Mouse (Mus musculus) lung, postnatal 10 days (tissue): ENCODE measurements around the gene Elp4.

ENCODE experiments used
- DNase-seq: peaks from one replicate; pipeline ENCODE4 v3.0.0; 2021

Gene Elp4

GRCm38 (mm10) chr2:105680999-105681710 lies 223.2 kb downstream of the Elp4 start:
- no peak for DNase-seq

DNA sequence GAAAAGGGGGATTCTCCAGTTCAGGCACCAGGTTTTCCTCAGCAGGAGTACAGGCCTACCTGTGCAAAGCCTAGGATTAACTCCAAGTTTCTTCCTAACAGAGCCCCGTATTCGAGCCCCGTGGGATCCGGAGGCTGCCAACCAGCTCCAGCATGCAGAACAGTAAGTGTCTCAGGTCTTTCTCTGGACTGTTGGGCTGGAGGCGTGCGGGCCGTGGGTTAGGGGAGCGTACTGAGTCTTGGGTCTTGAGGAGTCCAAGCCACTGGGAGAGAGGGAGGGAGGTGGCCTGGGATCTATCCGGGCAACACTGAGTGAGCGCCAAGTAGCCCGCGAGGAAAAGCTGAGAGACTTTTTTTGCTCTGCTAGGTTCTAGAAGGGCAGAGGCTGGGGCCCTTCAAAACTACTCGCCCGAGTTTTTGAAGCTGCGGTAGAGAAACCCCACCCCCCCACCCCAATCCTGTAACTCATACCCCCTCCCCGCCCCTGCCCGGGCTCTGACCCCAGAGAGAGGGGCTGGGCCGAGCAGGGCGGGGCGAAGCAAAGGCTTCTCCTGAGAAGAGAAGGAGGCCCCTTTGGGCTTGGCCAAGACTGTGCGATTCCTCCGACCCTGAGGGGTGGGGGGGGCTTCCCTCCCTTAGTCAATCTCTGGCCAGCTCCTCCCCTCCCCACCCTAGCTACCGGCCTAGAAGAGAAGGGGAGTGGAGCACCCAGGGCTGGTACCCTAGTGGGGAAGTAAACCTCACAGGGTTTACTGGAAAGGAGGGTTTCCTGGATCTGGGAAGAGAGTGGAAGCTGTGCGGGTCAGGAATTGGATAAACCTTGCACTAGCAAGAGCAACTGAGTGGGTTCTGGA lies 224.0 kb downstream of the Elp4 start:
- no peak for DNase-seq

GRCm38 (mm10) chr2:105679331-105679730 lies 225.0 kb downstream of the Elp4 start:
- no peak for DNase-seq

GRCm38 (mm10) chr2:105678880-105679321 lies 225.5 kb downstream of the Elp4 start:
- no peak for DNase-seq

DNA sequence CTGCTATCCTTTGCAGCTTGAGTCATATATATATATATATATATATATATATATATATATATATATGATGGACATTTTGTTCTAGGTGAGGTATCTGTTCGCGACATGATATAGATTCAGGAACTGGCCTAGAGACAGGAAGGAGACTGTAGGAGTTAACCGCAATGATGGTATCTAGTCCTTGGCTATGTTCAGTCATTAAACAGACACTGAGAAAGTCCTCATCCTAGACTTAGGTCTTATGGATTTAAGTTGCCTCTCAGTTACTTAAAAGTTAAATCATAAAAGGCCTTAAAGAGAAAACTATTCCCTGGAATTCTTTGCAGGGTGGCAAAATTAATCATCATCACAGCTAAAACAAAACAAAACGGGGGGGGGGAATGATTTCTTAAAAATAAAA lies 226.1 kb downstream of the Elp4 start:
- DNase-seq = no peak

GRCm38 (mm10) chr2:105677434-105678105 lies 226.8 kb downstream of the Elp4 start:
- no peak for DNase-seq

DNA sequence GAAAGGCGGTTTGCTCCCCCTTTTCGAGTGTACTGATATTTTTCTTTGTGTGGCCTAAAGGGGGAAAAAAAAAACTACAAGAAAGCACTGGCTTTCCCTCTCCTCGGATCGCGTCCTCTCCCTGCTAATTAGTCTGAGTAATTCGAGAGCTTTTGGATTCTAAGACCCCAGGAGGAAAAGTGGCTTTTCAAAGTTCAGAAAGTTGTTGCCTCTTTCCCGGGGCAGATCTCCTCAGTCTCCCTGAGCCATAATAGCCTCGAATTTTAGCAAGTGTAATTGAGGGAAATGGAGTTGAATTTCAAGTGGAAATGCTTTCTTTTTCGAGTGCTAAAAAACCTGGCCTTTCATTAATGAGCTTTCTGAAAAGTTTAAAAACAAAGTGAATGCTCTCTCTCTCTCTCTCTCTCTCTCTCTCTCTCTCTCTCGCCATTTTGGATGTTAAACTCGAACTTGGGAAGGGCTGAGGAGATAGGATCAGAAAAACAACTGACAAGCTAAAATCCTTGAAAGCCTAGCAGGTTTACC lies 227.4 kb downstream of the Elp4 start:
- DNase-seq = no peak

DNA sequence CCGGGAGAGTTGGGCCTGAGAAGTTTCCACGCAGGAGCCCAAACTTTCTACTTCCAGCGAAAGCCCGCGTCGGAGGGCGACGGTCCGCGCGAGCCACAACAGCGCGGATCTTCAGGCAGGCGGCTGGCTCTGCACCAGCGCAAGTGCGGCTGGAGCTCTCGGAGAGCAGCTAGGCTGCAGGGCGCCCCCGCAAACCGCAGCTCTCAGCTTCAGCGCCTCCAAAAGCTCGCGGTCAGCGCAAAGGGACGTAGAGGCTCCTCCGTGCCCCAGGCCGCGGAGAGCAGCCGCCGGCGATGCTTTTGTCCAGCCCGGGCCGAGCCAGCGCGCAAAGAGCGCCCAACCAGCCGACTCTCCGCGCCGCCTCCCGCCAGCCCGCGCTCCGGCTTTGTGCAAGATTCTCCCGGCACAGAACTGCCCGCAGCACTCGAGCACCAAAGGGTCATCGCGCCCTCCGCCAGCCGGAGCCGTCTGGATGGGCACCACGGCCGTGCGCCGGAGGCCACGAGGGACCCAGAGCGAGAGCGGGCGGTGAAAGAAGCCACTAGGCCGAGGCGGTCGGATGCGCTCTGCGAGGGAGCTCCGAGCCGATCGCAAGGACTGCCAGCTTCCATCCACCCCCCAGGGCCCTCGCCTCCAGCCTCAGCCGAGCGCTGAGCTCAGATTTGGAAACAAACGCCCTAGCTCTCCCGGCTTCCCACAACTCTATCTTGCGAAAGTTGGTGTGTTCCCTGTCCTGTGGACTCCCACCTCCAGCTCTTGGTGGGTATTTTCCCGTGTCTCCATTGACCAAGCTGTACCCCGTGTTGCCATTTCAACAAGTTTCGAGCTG lies 228.1 kb downstream of the Elp4 start:
- DNase-seq = peak; percentile 40

DNA sequence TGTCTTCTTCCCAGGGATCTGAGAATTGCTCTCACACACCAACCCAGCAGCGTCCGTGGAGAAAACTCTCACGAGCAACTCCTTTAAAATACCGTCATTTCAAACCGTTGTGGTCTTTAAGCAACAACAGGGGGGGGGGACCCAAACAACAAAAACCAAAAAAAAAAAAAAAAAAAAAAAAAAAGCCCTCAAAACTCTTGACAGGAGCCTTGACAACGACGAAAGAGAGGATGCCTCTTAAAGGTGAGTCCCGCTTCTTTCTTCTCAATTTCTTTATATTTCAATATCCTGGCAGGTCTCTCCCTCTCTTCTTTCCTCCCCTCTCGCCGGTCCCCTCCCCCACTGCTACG lies 228.7 kb downstream of the Elp4 start:
- no peak for DNase-seq

DNA sequence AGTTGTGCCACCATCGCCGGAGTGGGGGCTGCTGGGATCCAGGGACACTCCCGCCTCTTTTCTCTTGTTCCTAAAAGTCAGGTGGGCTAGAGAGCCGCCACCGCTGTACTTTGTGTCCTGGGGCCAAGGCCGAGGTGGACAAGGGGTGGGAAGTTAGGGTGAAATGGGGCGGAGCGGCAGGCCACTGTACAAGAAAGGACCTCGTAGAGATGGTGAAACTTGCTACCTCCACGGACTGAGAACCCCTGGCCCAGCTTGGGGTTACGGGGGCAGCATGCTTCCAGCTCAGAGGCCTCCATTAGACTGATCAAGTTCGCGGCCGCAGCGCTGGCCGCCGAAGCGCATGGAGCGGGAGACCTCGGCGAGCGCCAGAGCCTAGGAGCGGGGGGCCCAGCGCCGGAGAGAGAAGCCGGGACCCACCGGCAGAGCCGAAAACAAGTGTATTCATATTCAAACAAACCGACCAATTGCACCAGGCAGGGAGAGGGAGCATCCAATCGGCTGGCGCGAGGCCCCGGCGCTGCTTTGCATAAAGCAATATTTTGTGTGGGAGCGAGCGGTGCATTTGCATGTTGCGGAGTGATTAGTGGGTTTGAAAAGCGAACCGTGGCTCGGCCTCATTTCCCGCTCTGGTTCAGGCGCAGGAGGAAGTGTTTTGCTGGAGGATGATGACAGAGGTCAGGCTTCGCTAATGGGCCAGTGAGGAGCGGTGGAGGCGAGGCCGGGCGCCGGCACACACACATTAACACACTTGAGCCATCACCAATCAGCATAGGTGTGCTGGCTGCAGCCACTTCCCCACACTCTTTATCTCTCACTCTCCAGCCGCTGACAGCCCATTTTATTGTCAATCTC lies 229.3 kb downstream of the Elp4 start:
- peak; percentile 36 for DNase-seq

- DNase-seq = peak; percentile 61
Measured at GRCm38 (mm10) chr2:105674061-105674874, 230.1 kb downstream of the Elp4 start.

GRCm38 (mm10) chr2:105673631-105674060 lies 230.7 kb downstream of the Elp4 start:
- DNase-seq = no peak

GRCm38 (mm10) chr2:105673054-105673453 lies 231.3 kb downstream of the Elp4 start:
- DNase-seq = no peak

- no peak for DNase-seq
Measured at GRCm38 (mm10) chr2:105672596-105672960, 231.8 kb downstream of the Elp4 start.

DNA sequence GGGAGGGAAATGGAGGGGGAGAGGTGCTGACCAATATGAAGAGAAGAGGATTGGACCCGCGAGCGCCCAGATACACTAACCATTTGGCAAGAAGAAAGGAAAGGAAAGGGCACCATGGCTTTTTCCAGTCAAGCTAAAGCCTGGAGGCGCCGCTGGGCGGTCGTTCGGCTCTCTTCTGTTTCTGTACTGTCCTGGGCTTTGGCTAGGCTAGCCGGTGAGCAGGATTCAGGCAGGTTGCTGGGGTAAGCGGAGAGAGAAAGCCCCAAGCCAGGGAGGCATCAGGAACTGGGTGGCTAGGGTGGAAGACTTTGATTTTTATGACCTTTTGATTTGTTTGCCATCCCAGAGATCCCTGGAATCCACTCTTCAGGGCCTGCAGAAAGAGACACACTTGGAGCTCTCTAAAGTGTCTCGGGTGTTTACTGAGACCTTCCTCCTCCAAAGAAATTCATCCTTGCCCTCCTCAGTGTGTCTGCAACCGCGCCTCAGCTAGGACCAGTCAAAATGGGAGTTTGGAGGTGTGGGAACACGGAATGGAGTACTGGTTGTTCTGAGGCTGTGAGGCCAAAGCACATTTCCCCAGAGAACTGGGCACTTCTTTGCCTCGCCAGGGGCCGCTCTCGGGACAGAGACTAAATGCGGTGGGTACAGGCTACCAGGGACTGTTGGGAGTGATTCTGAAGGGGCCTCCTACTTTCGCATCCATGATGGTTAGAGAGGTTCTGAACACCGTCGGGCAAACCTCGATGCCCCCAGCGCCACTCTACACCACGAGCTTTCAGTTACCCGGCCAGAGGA lies 232.4 kb downstream of the Elp4 start:
- DNase-seq = no peak

DNA sequence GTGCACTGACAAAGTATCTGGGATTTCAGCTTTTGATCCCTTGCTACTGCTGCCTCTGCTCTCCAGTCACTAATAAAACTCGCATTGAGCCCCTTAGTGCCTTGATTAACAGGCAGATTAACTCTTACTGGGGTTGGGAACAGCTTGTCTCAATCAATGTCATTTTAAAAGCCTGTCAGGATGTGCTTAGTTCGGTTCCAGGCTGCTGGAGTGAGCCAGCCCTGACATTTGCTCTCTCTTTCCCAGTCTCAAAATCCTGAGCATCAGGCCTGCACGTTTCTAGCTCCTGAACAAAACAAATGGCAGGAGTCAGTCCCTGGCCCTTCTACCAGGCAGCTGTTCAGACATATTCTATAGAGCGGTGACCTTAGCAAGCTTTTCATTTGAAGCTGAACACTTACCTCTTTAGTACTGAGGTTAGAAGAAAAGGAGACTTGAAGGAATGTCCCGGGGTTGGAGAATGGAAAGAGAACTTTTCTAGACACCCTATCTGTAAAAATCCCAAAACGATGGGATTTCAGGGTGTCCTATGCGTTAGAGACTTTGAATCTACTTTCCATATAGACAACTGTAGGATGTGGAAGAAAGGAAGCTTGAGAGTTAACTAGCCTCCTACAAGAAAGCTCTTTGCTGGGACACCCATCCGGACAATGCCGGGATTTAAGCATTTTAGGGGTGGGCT lies 233.1 kb downstream of the Elp4 start:
- no peak for DNase-seq

- DNase-seq = no peak
Measured at GRCm38 (mm10) chr2:105670731-105671095, 233.7 kb downstream of the Elp4 start.

GRCm38 (mm10) chr2:105669881-105670730 lies 234.3 kb downstream of the Elp4 start:
- no peak for DNase-seq
